Mouse (Mus musculus): Measurements from ENCODE around the gene Olfr1291-ps1. TPM values are rescaled to one million over a fixed set of nuclear protein-coding genes. Genes with fewer than 3 reads are reported as not detected.

Gene Olfr1291-ps1
- total RNA-seq (2014; rRNA removed): not detected in 2 replicates
- not detected in 2 replicates for polyA plus RNA-seq (2015; fragmentation: Nextera tagmentation; extraction: Ambion mirVana)

GRCm38 (mm10) chr2:111496880-111497279 lies at the start of gene Olfr1291-ps1:
Gene Olfr1291-ps1, plus strand, starts transcription at chr2:111497180.
- TF ChIP-seq CTCF (IDR thresholded peaks at IDR 0.05; ENCODE audit: low read depth): no peak
- ATAC-seq: no peak
- Histone ChIP-seq H3K27me3 (ENCODE audit: insufficient read depth, low read length) (no peaks in the 10 kb centered on the region), H3K9ac (no peak within 1 kb of the TSS), H3K4me2 (ENCODE audit: low read depth) (no peak within 1 kb of the TSS), H3K4me1 (ENCODE audit: insufficient read depth) (no peaks in the 10 kb centered on the region), H3K27ac (ENCODE audit: low read depth, low read length) (no peak within 1 kb of the TSS), H3K4me3 (ENCODE audit: low read depth, low read length) (no peak within 1 kb of the TSS), H3K9me3 (ENCODE audit: low read length) (no peaks in the 10 kb centered on the region), H3K36me3 (ENCODE audit: insufficient read depth) (no peaks in the 10 kb centered on the region)
- 92% methylated on average over 3 of the region's 3 CpGs for WGBS
- DNase-seq: no peak

DNA sequence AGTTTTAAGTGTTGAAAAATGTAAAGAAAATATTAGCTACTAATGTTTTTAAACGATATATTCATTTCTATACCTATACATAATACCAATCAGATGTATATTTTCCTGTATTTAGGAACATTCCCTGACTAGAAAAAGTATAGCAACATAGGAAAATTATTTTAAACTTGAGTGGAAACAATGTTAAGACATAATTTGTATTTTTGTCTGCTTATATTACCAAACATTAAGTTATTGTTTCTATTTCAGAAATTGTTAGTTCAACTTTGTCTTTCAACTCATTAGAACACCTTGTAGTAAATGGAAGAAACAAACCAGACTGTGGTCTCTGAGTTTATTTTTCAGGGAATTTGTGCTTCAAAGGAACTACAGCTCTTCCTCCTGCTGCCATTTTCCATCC lies 48.1 kb upstream of the Olfr1291-ps1 start, which contains the start of gene Olfr1287:
Gene Olfr1287 (plus strand): TSS at position 301 of the 400 bp plus-strand sequence.
- no peak for ATAC-seq
- 77% methylated on average over 1 of the region's 1 CpGs for WGBS

GRCm38 (mm10) chr2:111473801-111474200 lies 23.2 kb upstream of the Olfr1291-ps1 start, which contains the start of gene Olfr1288:
Gene Olfr1288, plus strand, starts transcription at chr2:111474101.
- ATAC-seq (no peak), DNase-seq (no peak)
- WGBS: 95% methylated on average over 1 of the region's 1 CpGs
- H3K9me3 ChIP-seq (ENCODE audit: low read length): no peaks in the 10 kb centered on the region
- H3K4me2 ChIP-seq (ENCODE audit: low read depth): no peak within 1 kb of the TSS
- no peak within 1 kb of the TSS for H3K9ac ChIP-seq
- H3K4me1 ChIP-seq (ENCODE audit: insufficient read depth): no peaks in the 10 kb centered on the region
- H3K27me3 ChIP-seq (ENCODE audit: insufficient read depth, low read length): no peaks in the 10 kb centered on the region
- no peaks in the 10 kb centered on the region for H3K36me3 ChIP-seq (ENCODE audit: insufficient read depth)
- H3K4me3 ChIP-seq (ENCODE audit: low read depth, low read length): no peak within 1 kb of the TSS
- no peak for TF ChIP-seq CTCF (IDR thresholded peaks at IDR 0.05; ENCODE audit: low read depth)
- no peak within 1 kb of the TSS for H3K27ac ChIP-seq (ENCODE audit: low read depth, low read length)

More for the DNA sequence above, 48.1 kb upstream of the Olfr1291-ps1 start, which contains the start of gene Olfr1287:
- Histone ChIP-seq H3K27ac (ENCODE audit: low read depth, low read length) (no peak within 1 kb of the TSS), H3K27me3 (ENCODE audit: insufficient read depth, low read length) (no peaks in the 10 kb centered on the region), H3K9me3 (ENCODE audit: low read length) (no peaks in the 10 kb centered on the region), H3K4me2 (ENCODE audit: low read depth) (no peak within 1 kb of the TSS), H3K4me3 (ENCODE audit: low read depth, low read length) (no peak within 1 kb of the TSS), H3K9ac (no peak within 1 kb of the TSS), H3K4me1 (ENCODE audit: insufficient read depth) (no peaks in the 10 kb centered on the region), H3K36me3 (ENCODE audit: insufficient read depth) (no peaks in the 10 kb centered on the region)
- no peak for TF ChIP-seq CTCF (IDR thresholded peaks at IDR 0.05; ENCODE audit: low read depth)
- no peak for DNase-seq

- no peak for TF ChIP-seq CTCF (IDR thresholded peaks at IDR 0.05; ENCODE audit: low read depth)
- H3K36me3 ChIP-seq (ENCODE audit: insufficient read depth): no peaks in the 10 kb centered on the region
- H3K4me1 ChIP-seq (ENCODE audit: insufficient read depth): no peaks in the 10 kb centered on the region
- no peaks in the 10 kb centered on the region for H3K9me3 ChIP-seq (ENCODE audit: low read length)
- ATAC-seq (no peak), DNase-seq (no peak)
- 67% methylated on average over 1 of the region's 1 CpGs for WGBS
- H3K4me3 ChIP-seq (ENCODE audit: low read depth, low read length): no peak within 1 kb of the TSS
- no peaks in the 10 kb centered on the region for H3K27me3 ChIP-seq (ENCODE audit: insufficient read depth, low read length)
- no peak within 1 kb of the TSS for H3K27ac ChIP-seq (ENCODE audit: low read depth, low read length)
- no peak within 1 kb of the TSS for H3K4me2 ChIP-seq (ENCODE audit: low read depth)
- H3K9ac ChIP-seq: no peak within 1 kb of the TSS
These were observed 16.5 kb upstream of the Olfr1291-ps1 start, which contains the start of gene Olfr1289 for GRCm38 (mm10) chr2:111480519-111480918. Gene Olfr1289, plus strand, starts transcription at chr2:111480819.

- no peaks in the 10 kb centered on the region for H3K36me3 ChIP-seq (ENCODE audit: insufficient read depth)
- 78% methylated on average over 5 of the region's 5 CpGs for WGBS
- no peaks in the 10 kb centered on the region for H3K9me3 ChIP-seq (ENCODE audit: low read length)
- no peak for TF ChIP-seq CTCF (IDR thresholded peaks at IDR 0.05; ENCODE audit: low read depth)
- H3K4me3 ChIP-seq (ENCODE audit: low read depth, low read length): no peak within 1 kb of the TSS
- H3K4me2 ChIP-seq (ENCODE audit: low read depth): no peak within 1 kb of the TSS
- no peak within 1 kb of the TSS for H3K9ac ChIP-seq
- H3K27ac ChIP-seq (ENCODE audit: low read depth, low read length): no peak within 1 kb of the TSS
- no peaks in the 10 kb centered on the region for H3K27me3 ChIP-seq (ENCODE audit: insufficient read depth, low read length)
- H3K4me1 ChIP-seq (ENCODE audit: insufficient read depth): no peaks in the 10 kb centered on the region
- ATAC-seq: no peak
- no peak for DNase-seq
These were observed 3.3 kb upstream of the Olfr1291-ps1 start, which contains the start of gene Olfr1290 for GRCm38 (mm10) chr2:111493729-111494128. Gene Olfr1290, minus strand, starts transcription at chr2:111493829.

DNA sequence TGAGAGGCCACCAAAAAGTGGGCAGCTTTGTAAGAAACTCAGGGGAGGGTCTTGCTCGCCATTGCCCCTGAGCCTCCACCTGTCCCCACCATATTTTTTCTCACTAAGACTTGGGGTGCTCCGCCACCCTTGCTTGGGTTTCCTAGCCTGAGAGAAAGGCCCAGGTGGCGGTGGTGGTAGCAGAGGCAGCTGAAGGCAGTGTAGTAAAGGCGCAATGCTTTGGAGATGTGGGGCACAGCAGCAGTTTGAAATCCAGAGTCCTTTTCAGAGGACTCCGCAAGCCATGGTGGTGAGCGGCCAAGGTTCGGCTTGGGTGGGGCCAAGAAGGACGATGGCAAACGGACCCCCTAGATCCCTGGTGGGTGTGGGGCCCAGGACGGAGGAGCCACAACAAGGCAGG lies 20.5 kb downstream of the Olfr1291-ps1 start:
- Histone ChIP-seq H3K4me1 (ENCODE audit: insufficient read depth) (no peaks in the 10 kb centered on the region), H3K4me3 (ENCODE audit: low read depth, low read length) (no peak overlapping the region), H3K27me3 (ENCODE audit: insufficient read depth, low read length) (no peaks in the 10 kb centered on the region), H3K36me3 (ENCODE audit: insufficient read depth) (no peaks in the 10 kb centered on the region), H3K9me3 (ENCODE audit: low read length) (no peaks in the 10 kb centered on the region), H3K9ac (no peak overlapping the region), H3K27ac (ENCODE audit: low read depth, low read length) (no peak overlapping the region), H3K4me2 (ENCODE audit: low read depth) (no peak overlapping the region)
- ATAC-seq: no peak
- TF ChIP-seq CTCF (IDR thresholded peaks at IDR 0.05; ENCODE audit: low read depth): no peak
- no peak for DNase-seq
- 90% methylated on average over 10 of the region's 10 CpGs for WGBS

GRCm38 (mm10) chr2:111524903-111525302 lies 27.9 kb downstream of the Olfr1291-ps1 start, which contains the start of gene Olfr1293-ps:
Gene Olfr1293-ps, plus strand, starts transcription at chr2:111525203.
- H3K4me1 ChIP-seq (ENCODE audit: insufficient read depth): no peaks in the 10 kb centered on the region
- no peaks in the 10 kb centered on the region for H3K36me3 ChIP-seq (ENCODE audit: insufficient read depth)
- H3K27me3 ChIP-seq (ENCODE audit: insufficient read depth, low read length): no peaks in the 10 kb centered on the region
- TF ChIP-seq CTCF (IDR thresholded peaks at IDR 0.05; ENCODE audit: low read depth): no peak
- ATAC-seq: no peak
- no peaks in the 10 kb centered on the region for H3K9me3 ChIP-seq (ENCODE audit: low read length)
- 95% methylated on average over 1 of the region's 1 CpGs for WGBS
- H3K4me3 ChIP-seq (ENCODE audit: low read depth, low read length): no peak within 1 kb of the TSS
- H3K27ac ChIP-seq (ENCODE audit: low read depth, low read length): no peak within 1 kb of the TSS
- no peak within 1 kb of the TSS for H3K4me2 ChIP-seq (ENCODE audit: low read depth)
- no peak within 1 kb of the TSS for H3K9ac ChIP-seq
- DNase-seq: no peak

Measured in forebrain, postnatal 0 days (tissue).